ENCODE assay signal across 10 mouse cellular contexts in genomic region chr6:146207204-146207959, GRCm38 (mm10).
DNase-seq lines count a peak whose midpoint lies in the region; ATAC-seq lines count a peak whose summit lies in the region.
"Had no signal": no experiment of that assay in that cellular context is flagged by ENCODE, and none has a peak within 500 bp of the region (broad histone marks: within the 10 kb centered on the region; RNA-seq: fewer than 3 reads in every experiment).

No protein-coding gene starts in this region.

- H3K36me3 ChIP-seq in heart, embryonic 12.5 days, result peaks cover 8% of the 10 kb centered on the region; the same call in 1 of the 2 replicates
- H3K36me3 ChIP-seq in heart, embryonic 16.5 days (ENCODE audit: control insufficient read depth, insufficient read depth), result no peaks in the 10 kb centered on the region
- no peaks in the 10 kb centered on the region for H3K36me3 ChIP-seq in forebrain, embryonic 15.5 days
- H3K36me3 ChIP-seq: hindbrain, embryonic 15.5 days had no signal

- DNase-seq in heart, adult 11 months, result peak; percentile 98
- DNase-seq in kidney, postnatal 4 days, result peak; percentile 13 to 36
- no peak for DNase-seq in left cerebral cortex, adult 18-20 months (ENCODE audit: low spot score in 2 of 2)
- no peak for DNase-seq in thymus, postnatal 14 days

- no peak overlapping the region for H3K9ac ChIP-seq in heart, embryonic 12.5 days
- H3K9ac ChIP-seq in heart, embryonic 16.5 days (ENCODE audit: low read length), result no peak overlapping the region
- H3K9ac ChIP-seq in forebrain, embryonic 15.5 days (replicated peaks), result no peak overlapping the region
- H3K9ac ChIP-seq: hindbrain, embryonic 15.5 days had no signal

- no peaks in the 10 kb centered on the region for H3K9me3 ChIP-seq in heart, embryonic 12.5 days (replicated peaks)
- no peaks in the 10 kb centered on the region for H3K9me3 ChIP-seq in heart, embryonic 16.5 days (replicated peaks; ENCODE audit: control insufficient read depth, low read length)
- H3K9me3 ChIP-seq in forebrain, embryonic 15.5 days, result no peaks in the 10 kb centered on the region
- H3K9me3 ChIP-seq: hindbrain, embryonic 15.5 days had no signal

- WGBS in heart, embryonic 12.5 days, result 71% methylated on average over 10 of the region's 10 CpGs
- 71% methylated on average over 10 of the region's 10 CpGs for WGBS in heart, embryonic 16.5 days
- 87% methylated on average over 10 of the region's 10 CpGs for WGBS in forebrain, embryonic 15.5 days

- H3K27ac ChIP-seq in heart, embryonic 12.5 days (ENCODE audit: poor library complexity, severe bottlenecking), result no peak overlapping the region
- H3K27ac ChIP-seq in brown adipose tissue, adult 24 weeks (replicated peaks; ENCODE audit: low read depth, low read length), result peak overlapping the region; percentile 89
- H3K27ac ChIP-seq in heart, embryonic 16.5 days (ENCODE audit: low read length), result peak overlapping the region; percentile 32
- H3K27ac ChIP-seq in forebrain, embryonic 15.5 days (replicated peaks), result no peak overlapping the region
- H3K27ac ChIP-seq: hindbrain, embryonic 15.5 days had no signal

- no peak overlapping the region for H3K4me3 ChIP-seq in heart, embryonic 12.5 days
- no peak overlapping the region for H3K4me3 ChIP-seq in brown adipose tissue, adult 24 weeks (ENCODE audit: insufficient read depth, low read depth, low read length)
- H3K4me3 ChIP-seq in heart, embryonic 16.5 days (ENCODE audit: low read length), result no peak overlapping the region
- H3K4me3 ChIP-seq in forebrain, embryonic 15.5 days, result no peak overlapping the region
- H3K4me3 ChIP-seq: hindbrain, embryonic 15.5 days had no signal

- peaks cover 6% of the 10 kb centered on the region for H3K4me1 ChIP-seq in heart, embryonic 12.5 days (replicated peaks)
- peaks cover 21% of the 10 kb centered on the region for H3K4me1 ChIP-seq in brown adipose tissue, adult 24 weeks (ENCODE audit: control insufficient read depth, insufficient read depth, insufficient read length, low read length)
- no peaks in the 10 kb centered on the region; the same call in 1 of the 2 replicates for H3K4me1 ChIP-seq in heart, embryonic 16.5 days (ENCODE audit: control insufficient read depth, insufficient read depth, low read length)
- no peaks in the 10 kb centered on the region for H3K4me1 ChIP-seq in forebrain, embryonic 15.5 days
- H3K4me1 ChIP-seq: hindbrain, embryonic 15.5 days had no signal

- H3K4me2 ChIP-seq in heart, embryonic 12.5 days, result no peak overlapping the region
- no peak overlapping the region for H3K4me2 ChIP-seq in heart, embryonic 16.5 days (ENCODE audit: low read depth, low read length)
- no peak overlapping the region for H3K4me2 ChIP-seq in forebrain, embryonic 15.5 days (replicated peaks)
- H3K4me2 ChIP-seq: hindbrain, embryonic 15.5 days had no signal

- H3K27me3 ChIP-seq in heart, embryonic 12.5 days (replicated peaks), result no peaks in the 10 kb centered on the region
- no peaks in the 10 kb centered on the region for H3K27me3 ChIP-seq in heart, embryonic 16.5 days (ENCODE audit: control insufficient read depth, insufficient read depth, low read length)
- H3K27me3 ChIP-seq in forebrain, embryonic 15.5 days, result no peaks in the 10 kb centered on the region
- H3K27me3 ChIP-seq: hindbrain, embryonic 15.5 days had no signal

- no peak for ATAC-seq in heart, embryonic 12.5 days (ENCODE audit: insufficient number of reproducible peaks, low FRiP score)
- peak; percentile 54 for ATAC-seq in heart, embryonic 16.5 days (replicated peaks; ENCODE audit: extremely low read depth, insufficient read depth, low FRiP score)
- ATAC-seq in forebrain, embryonic 15.5 days (replicated peaks), result no peak
- ATAC-seq: forebrain, embryonic 14.5 days had no signal

Comparison
In these comparisons a context has a peak if more than half of its experiments do, and no peak if none do; other contexts are left out.
1. H3K27ac ChIP-seq: peak in brown adipose tissue, adult 24 weeks (single experiment) and heart, embryonic 16.5 days (single experiment); none in heart, embryonic 12.5 days (single experiment) and forebrain, embryonic 15.5 days (single experiment).
2. DNase-seq: peak in heart, adult 11 months (single experiment) and kidney, postnatal 4 days (2 of 2); none in left cerebral cortex, adult 18-20 months (0 of 2) and thymus, postnatal 14 days (single experiment).